Mouse (Mus musculus) bone marrow macrophage, adult 2 months (primary cell): ENCODE measurements around the gene Acer2. TPM values are rescaled to one million over a fixed set of nuclear protein-coding genes. Genes with fewer than 3 reads are reported as not detected.

Source experiments
- H3K27ac ChIP-seq: 2 replicates; pipeline ENCODE4 v1.5.1; 2012; ENCODE audit warnings: low read depth, low read length; ENCODE audit not compliant: insufficient read depth
- H3K4me1 ChIP-seq: 2 replicates; pipeline ENCODE4 v1.6.1; 2012; ENCODE audit warnings: low read length; ENCODE audit not compliant: control insufficient read depth, insufficient read depth
- H3K4me3 ChIP-seq: 2 replicates; pipeline ENCODE4 v1.5.1; 2012; ENCODE audit warnings: mild to moderate bottlenecking, low read length, moderate library complexity; ENCODE audit not compliant: insufficient read depth
- CTCF ChIP-seq: IDR thresholded peaks from 2 replicates; pipeline ENCODE4 v1.5.1; 2012; ENCODE audit warnings: low read depth, mild to moderate bottlenecking, low read length, moderate library complexity
- POLR2A ChIP-seq: IDR thresholded peaks from 2 replicates; pipeline ENCODE4 v1.6.1; 2012; ENCODE audit warnings: mild to moderate bottlenecking, low read depth, low read length, borderline replicate concordance
- polyA plus RNA-seq: library from polyadenylated mRNA; stranded (reverse); fragments of >200 nt; gene quantifications from 2 replicates; pipeline ENCODE4 v1.2.4, GENCODE M21; 2012; ENCODE audit not compliant: missing spikeins, insufficient read depth, insufficient read length

Gene Acer2
- polyA plus RNA-seq, 1 experiment, result 0.72 TPM

DNA sequence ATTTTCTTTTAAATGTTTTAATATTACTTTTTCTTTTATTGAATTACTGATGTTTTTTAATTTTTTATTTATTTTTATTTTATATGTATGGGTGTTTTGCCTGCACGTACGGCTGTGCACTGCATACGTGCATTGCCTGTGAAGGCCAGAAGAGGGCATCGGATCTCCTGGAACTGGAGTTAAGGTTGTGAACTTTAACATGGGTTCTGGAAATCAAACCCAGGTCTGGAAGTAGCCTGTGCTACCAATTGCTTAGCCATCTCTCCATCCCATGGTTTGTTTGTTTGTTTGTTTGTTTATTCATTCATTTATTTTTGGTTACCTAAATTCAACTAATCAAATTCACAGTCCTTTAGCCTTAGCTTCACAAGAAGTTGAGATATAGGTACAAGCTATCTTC lies 10.7 kb downstream of the Acer2 start:
- Histone ChIP-seq H3K4me1 (no peaks in the 10 kb centered on the region), H3K27ac (no peak overlapping the region), H3K4me3 (no peak overlapping the region)
- TF ChIP-seq POLR2A (no peak), CTCF (peak; percentile 42)

DNA sequence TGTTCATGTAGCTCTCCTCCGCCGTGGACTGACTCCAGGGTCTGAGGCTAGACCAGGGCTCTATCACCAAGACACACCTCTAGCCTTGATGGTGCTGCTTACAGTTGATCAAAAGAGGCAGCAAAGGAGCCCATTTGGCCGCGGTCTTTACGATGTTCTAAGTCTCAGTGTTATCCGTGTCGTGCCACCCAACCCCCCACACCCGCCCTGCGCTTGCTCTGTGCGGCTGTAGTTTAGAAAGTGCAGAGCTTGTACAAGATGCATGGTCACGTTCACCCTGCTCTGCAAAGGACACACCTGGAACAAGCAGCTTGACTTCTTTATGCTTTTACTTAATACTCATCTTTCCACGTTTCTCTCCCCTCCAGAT lies 11.6 kb downstream of the Acer2 start:
- TF ChIP-seq CTCF, result no peak
- no peak for TF ChIP-seq POLR2A
- H3K4me1 ChIP-seq, result no peaks in the 10 kb centered on the region
- peak overlapping the region; percentile 56 for H3K4me3 ChIP-seq
- H3K27ac ChIP-seq, result no peak overlapping the region

DNA sequence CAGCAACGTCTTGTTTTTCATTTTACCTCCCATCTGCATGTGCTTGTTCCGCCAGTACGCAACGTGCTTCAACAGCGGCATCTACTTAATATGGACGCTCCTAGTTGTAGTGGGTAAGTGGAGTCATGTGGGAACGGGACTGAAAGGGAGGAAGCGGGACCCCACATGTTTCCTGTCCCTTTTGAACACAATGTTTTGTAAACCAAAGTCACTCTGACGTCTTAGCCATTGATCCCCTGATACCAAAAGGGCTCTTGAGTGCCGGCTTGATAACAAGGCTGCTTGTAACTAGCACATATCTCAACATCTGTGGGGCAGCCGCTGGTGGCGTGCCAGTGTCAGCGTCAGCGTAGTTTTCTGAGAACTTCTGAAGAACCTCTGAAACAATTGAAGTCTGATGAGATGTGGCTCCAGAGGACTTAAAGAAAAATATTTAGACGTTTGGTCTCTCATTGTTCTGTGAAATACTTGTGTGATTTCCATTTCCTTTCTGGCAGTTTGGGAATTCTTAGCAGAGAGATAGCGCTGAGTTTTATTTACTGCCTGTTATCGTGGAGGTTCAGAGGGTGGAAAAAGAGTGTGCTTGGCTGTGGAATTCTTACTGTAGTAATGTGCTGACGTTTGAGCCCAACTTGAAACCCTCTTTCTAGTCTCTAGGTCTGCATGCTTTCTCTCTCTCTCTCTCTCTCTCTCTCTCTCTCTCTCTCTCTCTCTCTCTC lies 12.1 kb downstream of the Acer2 start:
- TF ChIP-seq CTCF, result no peak
- no peak for TF ChIP-seq POLR2A
- Histone ChIP-seq H3K27ac (no peak overlapping the region), H3K4me1 (no peaks in the 10 kb centered on the region), H3K4me3 (peak overlapping the region; percentile 56)

DNA sequence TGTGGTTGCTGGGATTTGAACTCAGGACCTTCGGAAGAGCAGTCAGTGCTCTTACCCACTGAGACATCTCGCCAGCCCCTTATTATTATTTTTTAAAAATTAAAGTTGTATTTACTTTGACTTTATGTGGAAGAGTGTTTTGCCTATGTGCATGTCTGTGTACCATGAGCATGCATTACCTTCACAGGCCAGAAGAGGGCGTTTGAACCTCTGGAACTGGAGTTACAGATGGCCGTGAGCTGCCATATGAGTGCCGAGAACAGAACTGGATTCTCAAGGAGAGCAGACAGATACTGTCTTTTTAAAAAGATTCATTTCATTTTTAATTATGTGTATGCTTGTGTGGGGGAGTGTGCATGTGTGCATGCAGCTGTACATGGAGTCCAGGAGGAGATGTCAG lies 13.7 kb downstream of the Acer2 start:
- H3K27ac ChIP-seq, result no peak overlapping the region
- H3K4me3 ChIP-seq, result no peak overlapping the region
- TF ChIP-seq POLR2A, result no peak
- peak; percentile 20; the same call in 1 of the 2 replicates for TF ChIP-seq CTCF
- H3K4me1 ChIP-seq, result no peaks in the 10 kb centered on the region

DNA sequence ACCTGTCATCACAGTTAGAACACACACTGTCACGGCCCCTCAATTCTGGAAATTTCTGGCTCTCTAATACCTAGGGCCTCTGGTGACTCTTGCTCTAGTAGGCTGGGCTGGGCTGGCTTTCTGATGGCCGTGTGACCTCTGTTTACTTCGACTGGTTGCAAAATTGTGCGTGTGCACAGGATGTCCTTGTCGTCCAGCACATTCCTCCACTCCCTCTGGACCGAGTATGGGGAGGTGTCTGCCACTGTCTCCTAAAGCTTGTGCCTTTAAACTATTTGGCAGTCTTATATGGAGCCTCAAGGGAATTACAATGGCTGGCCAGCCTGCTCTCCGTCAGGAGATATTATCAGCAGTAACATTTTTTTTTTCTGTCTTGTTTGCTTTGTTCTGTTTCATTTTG lies 23.2 kb downstream of the Acer2 start:
- TF ChIP-seq POLR2A (no peak), CTCF (no peak)
- no peak overlapping the region for H3K4me3 ChIP-seq
- peaks cover 4% of the 10 kb centered on the region for H3K4me1 ChIP-seq
- no peak overlapping the region for H3K27ac ChIP-seq

DNA sequence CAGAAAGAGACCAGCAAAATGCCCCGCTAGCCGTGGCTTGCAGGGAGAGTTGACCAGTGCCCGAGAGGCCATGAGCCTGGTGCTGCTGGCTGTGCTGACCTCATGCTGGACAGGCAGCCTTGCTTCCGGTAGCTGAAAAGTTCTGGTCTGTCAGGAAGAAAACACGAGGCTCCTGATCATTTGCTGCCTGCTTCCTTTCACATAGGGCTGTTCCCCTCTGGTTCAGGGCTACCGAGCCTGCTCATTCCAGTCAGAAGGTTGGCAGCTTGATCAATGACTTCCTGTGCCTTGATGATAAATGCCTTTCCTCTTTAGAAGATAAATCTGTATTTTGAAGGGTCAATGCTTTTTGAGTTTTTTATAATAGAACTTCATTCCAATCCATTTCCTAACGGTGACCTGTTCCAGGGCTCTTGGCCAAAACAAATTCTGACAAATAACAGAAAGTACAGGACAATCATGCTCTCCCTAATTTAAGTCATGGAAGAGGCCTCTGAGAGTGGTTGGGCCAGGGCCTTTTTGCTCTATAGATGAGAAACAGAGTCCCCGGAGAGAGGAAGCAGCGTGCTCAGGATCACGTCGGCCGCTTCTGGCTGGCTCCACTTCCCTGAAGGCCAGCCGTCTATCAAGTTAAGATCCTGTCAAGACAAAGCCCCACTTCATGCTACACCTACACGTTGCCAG lies 24.7 kb downstream of the Acer2 start:
- Histone ChIP-seq H3K27ac (no peak overlapping the region), H3K4me1 (peaks cover 8% of the 10 kb centered on the region), H3K4me3 (no peak overlapping the region)
- TF ChIP-seq POLR2A, result no peak
- TF ChIP-seq CTCF, result no peak

DNA sequence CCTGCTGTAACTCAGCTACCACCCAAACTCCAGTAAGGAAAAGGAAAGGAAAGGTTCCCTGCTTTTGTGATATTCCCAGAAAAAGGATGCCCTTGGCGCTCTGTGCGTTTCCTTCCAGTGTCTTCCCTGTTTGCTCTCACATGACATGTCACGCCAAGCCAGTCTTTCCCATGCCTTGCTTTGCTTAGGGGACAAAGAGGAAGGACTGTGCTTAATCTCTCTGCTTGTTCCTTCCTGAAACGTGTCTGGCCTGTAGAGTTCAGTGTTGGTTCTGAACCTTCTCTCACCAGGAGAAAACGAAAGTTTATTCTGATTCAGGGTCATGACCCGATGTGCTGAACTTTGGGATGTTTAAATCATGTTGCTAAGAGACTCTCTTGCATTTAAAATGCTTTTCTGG lies 28.2 kb downstream of the Acer2 start:
- no peak overlapping the region for H3K4me3 ChIP-seq
- no peak for TF ChIP-seq POLR2A
- H3K4me1 ChIP-seq, result peaks cover 8% of the 10 kb centered on the region
- H3K27ac ChIP-seq, result peak overlapping the region; percentile 51

DNA sequence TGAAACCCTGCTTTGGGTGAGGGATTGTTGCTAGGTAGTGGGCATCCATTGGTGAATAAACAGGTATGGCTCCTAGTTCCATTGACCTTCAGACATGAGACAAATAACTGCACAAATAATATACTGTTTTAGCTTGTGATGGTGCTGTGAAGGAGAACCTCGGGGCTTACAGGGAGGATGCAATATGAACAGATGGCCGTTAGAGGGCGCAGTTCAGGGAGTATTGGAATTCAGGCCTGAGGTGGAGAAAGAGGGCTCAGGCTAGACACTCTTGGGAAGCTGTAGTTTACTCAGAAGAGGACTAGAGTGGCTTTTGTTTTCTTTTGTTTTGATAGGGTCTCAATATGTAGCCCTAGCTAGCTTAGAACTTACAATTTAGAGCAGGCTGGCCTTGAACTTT lies 30.8 kb downstream of the Acer2 start:
- H3K4me3 ChIP-seq, result no peak overlapping the region
- H3K27ac ChIP-seq, result no peak overlapping the region
- no peak for TF ChIP-seq POLR2A
- peak; percentile 41; the same call in 1 of the 2 replicates for TF ChIP-seq CTCF
- H3K4me1 ChIP-seq, result peaks cover 8% of the 10 kb centered on the region

DNA sequence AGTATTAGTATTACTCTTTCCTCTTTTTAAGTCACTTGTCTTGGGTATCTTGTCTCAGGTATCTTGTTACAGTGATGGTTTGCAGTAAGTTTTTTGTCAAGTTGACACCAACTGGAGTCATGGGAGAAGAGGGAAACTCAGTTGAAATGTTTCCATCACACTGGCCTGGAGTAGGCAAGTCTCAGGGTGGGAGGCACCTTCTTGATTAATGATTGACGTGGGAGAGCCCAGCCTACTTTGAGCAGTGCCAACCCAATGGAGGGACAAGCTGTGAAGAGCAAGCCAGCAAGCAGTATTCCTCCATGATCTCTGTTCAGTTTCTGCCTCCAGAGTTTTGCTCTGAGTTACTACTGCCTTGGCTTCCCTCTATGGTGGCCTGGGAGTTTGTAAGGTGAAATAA lies 31.7 kb downstream of the Acer2 start:
- Histone ChIP-seq H3K27ac (no peak overlapping the region), H3K4me3 (no peak overlapping the region), H3K4me1 (peaks cover 8% of the 10 kb centered on the region)
- TF ChIP-seq POLR2A (no peak), CTCF (no peak)

DNA sequence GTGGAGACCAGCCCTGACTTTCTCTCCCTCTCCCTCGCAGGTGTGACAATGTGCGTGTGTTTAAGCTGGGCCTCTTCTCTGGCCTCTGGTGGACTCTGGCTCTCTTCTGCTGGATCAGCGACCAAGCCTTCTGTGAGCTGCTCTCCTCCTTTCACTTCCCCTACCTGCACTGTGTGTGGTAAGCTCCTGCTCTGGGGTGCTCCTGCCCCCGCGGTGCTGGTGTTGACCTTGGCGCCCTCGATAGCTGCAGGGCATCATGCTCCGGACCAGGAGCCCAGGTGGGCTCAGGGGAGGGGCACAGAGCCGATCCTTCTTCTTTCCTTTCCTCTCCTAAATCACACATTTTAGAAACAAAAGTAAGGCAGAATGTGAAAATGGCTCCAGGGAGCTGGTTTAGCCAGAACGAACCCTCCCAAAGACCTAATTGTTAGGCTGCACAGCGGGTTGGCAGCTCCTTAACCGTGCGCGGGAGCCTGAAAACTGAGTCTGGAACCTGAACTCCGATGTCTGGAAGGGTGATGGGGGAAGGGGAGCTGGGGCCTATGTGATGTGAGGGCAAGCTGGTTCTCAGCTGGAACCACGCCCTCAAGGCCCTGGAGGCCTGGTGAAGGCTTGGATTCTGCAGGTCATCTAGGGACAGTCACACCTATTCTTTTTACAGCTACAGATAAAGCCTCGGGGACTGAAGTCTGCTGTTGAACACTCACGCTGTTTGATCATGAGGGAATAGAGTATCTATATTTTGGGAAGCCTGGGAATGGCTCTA lies 37.6 kb downstream of the Acer2 start:
- no peak for TF ChIP-seq POLR2A
- no peak for TF ChIP-seq CTCF
- Histone ChIP-seq H3K4me1 (no peaks in the 10 kb centered on the region), H3K4me3 (no peak overlapping the region), H3K27ac (no peak overlapping the region)
